Mouse (Mus musculus) liver, adult 2 months (tissue): ENCODE data around the gene Nudcd3.

Experiments used
- CTCF ChIP-seq: fragments of 200-500 bp; IDR thresholded peaks from 2 replicates; pipeline ENCODE4 v1.5.1; 2011; ENCODE audit warnings: low read depth, low read length, control low read depth
- POLR2A ChIP-seq: fragments of 200-500 bp; IDR thresholded peaks from 2 replicates; pipeline ENCODE4 v1.6.1; 2011; ENCODE audit warnings: low read length, control low read depth; ENCODE audit not compliant: insufficient read depth; ENCODE audit errors: extremely low read depth

GRCm38 (mm10) chr11:6174719-6175118 lies 25.5 kb downstream of the Nudcd3 start:
- no peak for TF ChIP-seq POLR2A
- TF ChIP-seq CTCF, result no peak
